Comparison of ENCODE assay signal across 9 mouse cellular contexts in genomic region chr3:121550370-121550769, GRCm38 (mm10). TPM values are rescaled to one million over a fixed set of nuclear protein-coding genes. Genes with fewer than 3 reads are reported as not detected.
DNase-seq lines count a peak whose midpoint lies in the region; ATAC-seq and TF ChIP-seq lines count a peak whose summit lies in the region.
"Had no signal": no experiment of that assay in that cellular context is flagged by ENCODE, and none has a peak within 500 bp of the region (broad histone marks: within the 10 kb centered on the region; RNA-seq: fewer than 3 reads in every experiment).

No protein-coding gene starts in this region.

- peak; percentile 74 for ATAC-seq in neutrophil, adult 5-6 weeks (ENCODE audit: extremely low read depth, insufficient number of reproducible peaks, low FRiP score, poor library complexity, severe bottlenecking)

- intact Hi-C loops in heart, adult 2 months (cut with DNase I), result loop anchor here (2.0 kb wide), 1 partner anchor 212 kb away; no protein-coding TSS in a partner anchor

- TF ChIP-seq CTCF in heart, adult 2 months (IDR thresholded peaks at IDR 0.05), result peak; percentile 83

- peaks cover 7% of the 10 kb centered on the region for H3K4me1 ChIP-seq in heart, adult 2 months (ENCODE audit: control insufficient read depth, insufficient read depth, low read length)
- H3K4me1 ChIP-seq: hindbrain, embryonic 15.5 days had no signal

- no peak overlapping the region for H3K9ac ChIP-seq in heart, adult 2 months (ENCODE audit: low read depth, low read length)
- H3K9ac ChIP-seq: hindbrain, embryonic 15.5 days had no signal

- TF ChIP-seq POLR2A in heart, adult 2 months (IDR thresholded peaks at IDR 0.05; ENCODE audit: insufficient read depth, low read depth, low read length), result no peak

- no peak overlapping the region for H3K4me3 ChIP-seq in heart, adult 2 months
- H3K4me3 ChIP-seq: hindbrain, embryonic 15.5 days had no signal

- TF ChIP-seq EP300 in heart, adult 2 months (IDR thresholded peaks at IDR 0.05; ENCODE audit: insufficient read depth, low read depth, low read length), result 0 out of 2 replicates have a peak, but pooled peaks have one; percentile 12

- 0 out of 2 replicates have a peak, but pooled peaks cover 1% of the 10 kb centered on the region for H3K27me3 ChIP-seq in heart, adult 2 months (ENCODE audit: control insufficient read depth, insufficient read depth, low read length)
- H3K27me3 ChIP-seq: hindbrain, embryonic 15.5 days had no signal

- no peak overlapping the region for H3K27ac ChIP-seq in heart, adult 2 months
- H3K27ac ChIP-seq: hindbrain, embryonic 15.5 days had no signal

- no peaks in the 10 kb centered on the region for H3K36me3 ChIP-seq in heart, adult 2 months (ENCODE audit: control insufficient read depth, insufficient read depth, low read length)
- H3K36me3 ChIP-seq: hindbrain, embryonic 15.5 days had no signal

- WGBS in heart, adult 2 months, result 8% methylated on average over 1 of the region's 1 CpGs

- no peaks in the 10 kb centered on the region for H3K79me2 ChIP-seq in heart, adult 2 months (replicated peaks; ENCODE audit: control insufficient read depth, insufficient read depth, low read length)

- peak in 1 of 2 experiments; percentile 56 for DNase-seq in heart, adult 2 months
- no peak for DNase-seq in heart, adult 11 months
- DNase-seq in right cerebral cortex, adult 2 months (ENCODE audit: low spot score in 2 of 2), result peak; percentile 30 to 34
- DNase-seq in right cerebral cortex, adult 18-20 months, result no peak
- DNase-seq in adrenal gland, postnatal 14 days, result peak; percentile 61
- peak; percentile 49 to 81 for DNase-seq in kidney, postnatal 25 days
- no peak for DNase-seq in heart, adult 8-10 months (ENCODE audit: low spot score)

RNA-seq across cellular contexts. Expression of gene Slc44a3, which starts 18.2 kb away (rescaled TPM):
- total RNA-seq in heart, adult 2 months (2021), result not detected
- 0.38 and 1.1 TPM in 2 replicates for polyA plus RNA-seq in heart, adult 2 months (2012; rRNA removed)
- 14.6 TPM in 2 replicates for total RNA-seq in adrenal gland, postnatal 14 days (2021)
- 0.25 TPM in 1 of 2 replicates, not detected in the other for total RNA-seq in neutrophil, adult 5-6 weeks (2017)
- under 1 TPM in 1 of 4 experiments, not detected in 3; 0.17 TPM for total RNA-seq in heart, adult 8-10 months (2022)

Comparison
In these comparisons a context has a peak if more than half of its experiments do, and no peak if none do; other contexts are left out.
1. DNase-seq: peak in right cerebral cortex, adult 2 months (2 of 2), adrenal gland, postnatal 14 days (single experiment) and kidney, postnatal 25 days (2 of 2); none in heart, adult 11 months (single experiment), right cerebral cortex, adult 18-20 months (single experiment) and heart, adult 8-10 months (single experiment).
2. RNA of gene Slc44a3, which starts 18.2 kb away (total RNA-seq): 14.6 TPM in adrenal gland, postnatal 14 days; not detected in heart, adult 2 months, 0.25 TPM in neutrophil, adult 5-6 weeks and 0.17 TPM in heart, adult 8-10 months; every median in the first group is over 10 times any median in the second.